Mouse (Mus musculus) kidney, adult 11 months (tissue): ENCODE results near the gene Zfp995.
A peak's percentile ranks its signal among the peaks of the same experiment; 100 is the strongest.
"Not testable (repeated sequence)": the region's sequence is repeated elsewhere in the genome, so short reads cannot be mapped to it uniquely, and the experiment has no call there.

ENCODE experiments used
- DNase-seq: peaks from one replicate; pipeline ENCODE4 v3.0.0; 2022

The Zfp995 gene

DNA sequence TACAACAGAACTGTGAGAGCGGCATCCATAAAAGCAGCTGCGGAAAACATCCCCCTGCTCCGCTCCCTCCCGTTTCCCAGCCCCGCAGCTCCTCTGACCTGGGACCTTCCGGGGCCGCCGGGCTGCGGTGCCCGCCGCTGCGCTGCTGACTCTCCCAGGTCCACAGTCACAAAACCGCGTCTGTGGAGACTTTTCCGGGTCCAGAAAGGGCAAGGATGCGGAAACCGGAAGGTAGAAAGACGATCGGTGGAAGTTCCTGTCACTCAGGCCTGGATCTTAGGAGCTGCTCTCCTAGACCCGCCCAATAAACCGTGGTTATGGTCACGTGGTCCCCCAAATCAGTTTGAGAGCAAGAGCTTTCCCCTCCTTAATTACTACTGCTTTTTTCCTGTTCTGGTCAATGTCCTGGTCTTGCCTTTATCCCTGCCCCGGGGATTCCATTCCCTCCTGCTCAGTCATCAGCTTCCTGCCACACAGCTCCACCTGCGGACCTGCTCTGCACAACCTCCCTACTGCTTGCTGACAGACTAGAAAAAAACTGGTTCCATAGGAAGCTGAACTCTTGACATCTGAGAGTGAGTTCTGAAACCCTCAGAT is at the start of gene Zfp995:
Gene Zfp995, minus strand, starts transcription at position 471 of the 597 bp plus-strand sequence.
- DNase-seq = peak; percentile 70

DNA sequence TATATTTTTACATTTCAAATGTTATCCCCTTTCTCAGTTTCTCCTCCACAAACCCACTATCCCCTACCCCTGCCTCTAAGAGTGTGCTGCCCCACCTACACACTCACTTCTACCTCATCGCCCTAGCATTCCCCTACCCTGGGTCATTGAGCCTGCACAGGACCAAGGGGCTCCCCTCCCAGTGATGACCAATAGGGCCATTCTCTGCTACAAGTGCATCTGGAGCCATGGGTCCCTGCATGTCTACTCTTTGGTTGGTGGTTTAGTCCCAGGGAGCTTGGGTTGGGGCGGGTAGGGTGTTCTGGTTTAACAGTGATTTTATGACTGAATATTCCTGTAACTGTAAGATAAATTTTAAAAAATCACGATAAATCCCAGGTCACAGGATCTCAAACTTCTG is 687 bp downstream of the Zfp995 start:
- no peak for DNase-seq

DNA sequence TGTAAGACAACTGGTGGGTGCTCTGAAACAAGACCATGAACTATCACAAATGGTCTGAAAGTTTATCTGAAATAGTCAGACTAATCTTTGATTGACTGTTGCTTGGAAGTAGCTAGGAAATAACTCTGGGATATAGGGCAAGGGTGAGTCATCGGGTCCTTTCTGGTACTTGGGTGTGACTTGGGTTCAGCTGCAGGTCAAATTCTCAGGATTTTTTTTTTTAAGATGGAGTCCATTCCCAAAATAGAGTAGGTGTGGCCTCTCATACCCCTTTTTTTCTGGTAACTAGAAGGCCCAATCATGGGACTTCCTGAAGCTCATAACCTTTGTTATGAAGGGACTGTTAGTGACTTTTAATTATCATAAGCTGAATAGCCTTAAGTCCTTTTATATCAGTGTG is 38.5 kb downstream of the Zfp995 start:
- DNase-seq = no peak

DNA sequence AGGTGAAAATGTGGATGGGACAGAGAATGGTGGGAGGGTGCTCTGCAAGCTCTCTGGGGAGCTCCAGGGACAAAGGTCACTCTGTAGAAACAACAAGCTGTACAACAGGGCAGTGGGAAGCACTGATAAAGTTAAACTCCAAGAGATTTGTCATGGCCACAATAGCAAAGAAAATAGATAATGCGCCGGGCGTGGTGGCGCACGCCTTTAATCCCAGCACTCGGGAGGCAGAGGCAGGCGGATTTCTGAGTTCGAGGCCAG is 63.5 kb downstream of the Zfp995 start:
- DNase-seq = not testable (repeated sequence)

DNA sequence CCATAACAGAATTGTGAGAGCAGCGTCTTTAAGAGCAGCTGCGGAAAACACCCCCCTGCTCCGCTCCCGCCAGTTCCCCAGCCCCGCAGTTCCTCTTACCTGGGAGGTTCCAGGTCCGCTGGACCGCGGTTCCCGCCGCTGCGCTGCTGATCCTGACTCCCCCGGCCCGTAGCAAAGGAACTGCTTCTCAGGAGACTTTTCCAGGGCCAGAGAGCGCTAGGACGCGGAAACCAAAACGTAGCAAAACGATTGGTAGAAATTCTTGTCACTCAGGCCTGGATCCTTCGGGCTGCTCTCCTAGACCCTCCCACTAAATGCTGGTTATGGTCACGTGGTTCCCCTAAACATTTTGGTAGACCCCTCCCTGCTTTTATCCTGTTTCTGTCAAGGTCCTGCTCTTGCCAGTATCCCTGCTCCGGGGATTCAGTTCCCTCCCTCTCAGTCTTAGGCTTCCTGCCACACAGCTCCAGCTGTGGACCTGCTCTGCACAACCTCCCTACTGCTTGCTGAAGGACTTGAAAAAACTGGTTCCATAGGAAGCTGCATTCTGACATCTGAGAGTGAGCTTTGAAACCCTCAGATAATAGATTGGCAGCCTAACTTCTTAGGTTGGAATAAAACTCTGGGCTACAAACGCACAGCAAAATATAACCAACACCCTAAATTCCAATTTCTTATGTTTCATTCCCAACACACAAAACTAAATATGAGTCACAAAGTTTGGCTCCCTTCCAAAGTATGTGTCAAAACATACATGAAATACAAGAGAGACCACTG is 64.0 kb downstream of the Zfp995 start, which contains the start of gene Zfp820:
Gene Zfp820, minus strand, starts transcription at position 228 of the 777 bp plus-strand sequence.
- DNase-seq = peak; percentile 67

DNA sequence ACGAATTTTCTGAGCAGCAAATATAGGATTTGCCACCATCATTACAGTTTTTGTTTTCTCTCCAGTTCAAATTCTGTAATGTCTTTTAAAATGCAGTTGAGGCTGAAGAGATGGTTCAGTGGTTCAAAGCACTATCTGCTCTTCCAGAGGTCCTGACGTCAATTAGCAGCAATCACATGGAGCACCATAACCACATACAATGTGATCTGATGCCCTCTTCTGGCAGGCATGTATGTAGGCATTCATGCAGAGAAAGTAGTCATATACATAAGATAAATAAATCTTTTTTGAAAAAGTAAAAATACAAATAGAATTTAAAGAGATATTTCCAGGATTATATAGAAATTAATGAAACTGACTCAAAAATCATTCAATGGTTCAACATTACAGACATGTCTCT is 71.2 kb downstream of the Zfp995 start:
- no peak for DNase-seq
